Mouse (Mus musculus): Measurements from ENCODE around the gene Eefsec. TPM values are rescaled to one million over a fixed set of nuclear protein-coding genes. Genes with fewer than 3 reads are reported as not detected.

The Eefsec gene
- polyA plus RNA-seq, 1 experiment from 2014 or later, result 31.3 TPM

DNA sequence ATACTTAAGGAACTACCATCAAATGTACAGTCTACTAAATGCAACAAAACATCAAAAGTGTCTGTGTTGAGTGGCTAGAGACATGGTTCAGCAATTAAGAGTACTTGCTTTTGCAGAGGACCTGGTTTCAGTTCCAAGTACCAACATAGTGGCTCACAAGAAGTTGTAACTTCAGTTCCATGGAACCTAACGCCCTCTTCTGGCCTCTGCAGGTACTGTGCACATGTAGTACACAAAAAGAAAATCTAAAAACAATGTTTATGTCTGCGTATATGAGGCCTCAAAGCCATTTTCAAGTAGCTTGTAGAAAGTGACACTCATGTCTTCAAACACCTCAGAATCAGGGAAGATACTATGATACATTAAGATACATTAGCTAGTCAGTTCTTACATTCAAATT lies 48.4 kb downstream of the Eefsec start:
- no peak for ATAC-seq (replicated peaks)

DNA sequence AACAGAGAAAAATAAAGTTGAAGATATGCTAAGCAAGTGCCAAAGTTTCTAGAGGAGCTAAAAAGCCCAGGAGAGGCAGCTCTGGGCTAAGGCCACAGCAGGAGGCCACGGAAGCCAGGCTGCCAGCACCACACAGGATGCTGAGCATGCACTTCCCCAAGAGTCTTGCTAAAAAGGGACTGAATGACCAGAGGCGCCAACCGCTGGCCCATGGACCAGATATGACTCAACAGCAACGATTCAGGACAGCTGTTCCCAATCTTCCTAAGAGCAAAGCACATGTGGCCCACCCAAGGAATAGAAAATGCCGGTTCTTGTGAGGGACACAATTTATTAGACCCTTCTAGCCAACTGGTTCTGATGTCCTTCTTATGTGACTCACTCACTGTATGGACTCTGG lies 57.4 kb downstream of the Eefsec start:
- Histone ChIP-seq H3K27ac (no peak overlapping the region), H3K27me3 (replicated peaks) (no peaks in the 10 kb centered on the region), H3K9ac (no peak overlapping the region), H3K36me3 (replicated peaks) (no peaks in the 10 kb centered on the region), H3K4me1 (peaks cover 13% of the 10 kb centered on the region), H3K4me2 (no peak overlapping the region), H3K9me3 (no peaks in the 10 kb centered on the region), H3K4me3 (no peak overlapping the region)
- 71% methylated on average over 5 of the region's 5 CpGs for WGBS
- no peak for ATAC-seq (replicated peaks)

More for the DNA sequence above, 48.4 kb downstream of the Eefsec start:
- Histone ChIP-seq H3K4me3 (no peak overlapping the region), H3K9ac (no peak overlapping the region), H3K4me2 (no peak overlapping the region), H3K27me3 (replicated peaks) (no peaks in the 10 kb centered on the region), H3K36me3 (replicated peaks) (no peaks in the 10 kb centered on the region), H3K9me3 (no peaks in the 10 kb centered on the region), H3K4me1 (no peaks in the 10 kb centered on the region), H3K27ac (no peak overlapping the region)
- 72% methylated on average over 2 of the region's 2 CpGs for WGBS

DNA sequence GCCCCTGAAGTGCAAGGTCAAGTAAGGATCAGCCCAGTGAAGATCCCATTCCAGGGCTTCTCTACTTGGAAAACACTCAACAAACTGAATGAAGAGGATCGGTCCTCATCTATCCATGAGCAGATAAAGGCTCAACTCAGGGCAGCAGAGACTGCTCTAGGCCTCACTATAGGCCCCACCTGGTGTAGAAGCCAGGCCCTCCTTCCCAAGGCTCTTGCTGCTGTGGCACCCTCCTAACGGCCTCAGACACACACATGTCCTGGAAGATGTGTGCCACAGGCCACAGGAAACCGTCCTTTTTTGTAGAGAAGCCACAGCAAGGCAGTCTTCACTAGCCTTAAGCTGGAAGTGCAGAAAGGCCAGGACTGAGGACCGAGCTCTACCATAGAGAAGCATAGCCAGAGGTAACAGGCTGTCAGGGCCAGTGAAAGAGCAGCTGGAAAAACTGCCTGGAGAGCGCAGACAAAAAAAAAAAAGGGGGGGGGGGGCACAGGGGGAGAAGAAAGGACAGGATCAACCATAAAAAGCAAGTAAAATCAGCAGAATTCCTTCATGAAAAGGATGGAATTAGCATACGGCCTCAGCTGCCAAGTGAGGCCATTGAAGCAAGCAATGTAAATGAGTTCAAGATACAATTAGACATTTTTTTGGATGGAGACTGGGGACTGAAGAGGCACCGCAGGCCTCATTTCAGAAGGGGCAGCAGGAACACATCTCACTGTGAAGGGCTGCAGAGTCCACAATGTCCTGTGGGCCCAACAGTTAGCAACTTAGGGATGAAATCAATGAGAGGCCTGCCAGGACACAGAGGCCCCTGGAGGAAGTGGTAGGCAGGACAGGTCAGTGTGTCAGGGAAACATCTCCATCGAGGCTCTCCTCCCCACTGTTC lies 58.3 kb downstream of the Eefsec start:
- peak; percentile 50 for ATAC-seq (replicated peaks)
- H3K36me3 ChIP-seq (replicated peaks), result no peaks in the 10 kb centered on the region
- 21% methylated on average over 8 of the region's 8 CpGs for WGBS
- H3K9me3 ChIP-seq, result no peaks in the 10 kb centered on the region
- peak overlapping the region; percentile 68 for H3K27ac ChIP-seq
- H3K27me3 ChIP-seq (replicated peaks), result no peaks in the 10 kb centered on the region
- no peak overlapping the region for H3K4me3 ChIP-seq
- no peak overlapping the region for H3K4me2 ChIP-seq
- no peak overlapping the region for H3K9ac ChIP-seq
- peaks cover 13% of the 10 kb centered on the region for H3K4me1 ChIP-seq

DNA sequence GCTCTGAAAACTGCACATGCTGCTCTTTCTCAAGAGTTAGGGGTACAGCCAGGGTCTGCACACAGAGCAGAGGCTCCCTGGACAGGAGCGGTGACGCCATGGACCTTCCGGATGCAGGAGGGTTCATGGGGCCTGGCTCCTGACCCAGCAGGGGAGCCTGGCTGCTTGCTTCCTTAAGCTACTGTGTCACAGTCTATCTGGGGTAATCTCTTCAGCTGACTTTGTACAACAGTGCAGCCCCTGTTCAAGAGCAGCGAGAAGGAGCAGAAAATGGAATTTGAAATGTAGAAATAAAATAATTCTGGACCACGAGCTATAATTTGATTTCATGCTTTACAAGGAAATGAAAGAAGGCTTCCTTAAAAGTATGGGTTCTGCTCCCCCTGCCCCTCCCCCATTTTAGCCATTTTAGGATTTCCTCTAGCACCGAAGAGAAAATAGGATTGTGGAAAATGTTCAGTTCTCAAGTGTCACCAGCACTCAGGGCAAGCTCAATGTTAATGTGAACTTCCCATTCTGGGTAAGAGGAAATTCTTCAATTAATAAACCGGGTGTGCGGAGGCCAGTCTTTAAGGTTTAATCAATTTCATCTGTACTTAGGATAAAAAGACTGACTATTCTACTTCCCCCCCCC lies 61.8 kb downstream of the Eefsec start:
- H3K9me3 ChIP-seq, result no peaks in the 10 kb centered on the region
- no peak for ATAC-seq (replicated peaks)
- no peak overlapping the region for H3K4me2 ChIP-seq
- H3K36me3 ChIP-seq (replicated peaks), result no peaks in the 10 kb centered on the region
- WGBS, result 55% methylated on average over 8 of the region's 8 CpGs
- H3K27ac ChIP-seq, result no peak overlapping the region
- H3K4me1 ChIP-seq, result peaks cover 13% of the 10 kb centered on the region
- H3K9ac ChIP-seq, result no peak overlapping the region
- H3K4me3 ChIP-seq, result no peak overlapping the region
- no peaks in the 10 kb centered on the region for H3K27me3 ChIP-seq (replicated peaks)

DNA sequence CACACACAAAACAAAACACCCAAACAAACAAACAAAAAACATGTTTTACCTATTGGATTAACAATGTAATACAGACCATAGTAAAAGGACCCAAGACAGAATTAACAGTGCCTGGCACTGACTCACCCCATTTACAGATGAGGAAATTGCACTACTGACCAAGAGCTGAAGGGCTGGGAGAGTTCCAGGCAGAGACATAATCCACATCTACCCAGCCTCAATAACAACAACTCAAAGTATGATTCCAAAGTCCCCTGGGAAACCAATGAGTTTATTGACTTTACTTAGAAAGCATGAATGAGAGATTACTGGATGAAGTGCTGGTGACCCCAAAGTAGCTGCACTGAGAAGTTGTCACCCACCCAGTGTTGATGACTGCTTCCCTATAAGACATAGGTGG lies 62.6 kb downstream of the Eefsec start:
- no peak overlapping the region for H3K9ac ChIP-seq
- H3K9me3 ChIP-seq, result no peaks in the 10 kb centered on the region
- peaks cover 13% of the 10 kb centered on the region for H3K4me1 ChIP-seq
- no peak overlapping the region for H3K27ac ChIP-seq
- no peaks in the 10 kb centered on the region for H3K27me3 ChIP-seq (replicated peaks)
- H3K4me3 ChIP-seq, result no peak overlapping the region
- H3K36me3 ChIP-seq (replicated peaks), result no peaks in the 10 kb centered on the region
- no peak overlapping the region for H3K4me2 ChIP-seq
- no peak for ATAC-seq (replicated peaks)

DNA sequence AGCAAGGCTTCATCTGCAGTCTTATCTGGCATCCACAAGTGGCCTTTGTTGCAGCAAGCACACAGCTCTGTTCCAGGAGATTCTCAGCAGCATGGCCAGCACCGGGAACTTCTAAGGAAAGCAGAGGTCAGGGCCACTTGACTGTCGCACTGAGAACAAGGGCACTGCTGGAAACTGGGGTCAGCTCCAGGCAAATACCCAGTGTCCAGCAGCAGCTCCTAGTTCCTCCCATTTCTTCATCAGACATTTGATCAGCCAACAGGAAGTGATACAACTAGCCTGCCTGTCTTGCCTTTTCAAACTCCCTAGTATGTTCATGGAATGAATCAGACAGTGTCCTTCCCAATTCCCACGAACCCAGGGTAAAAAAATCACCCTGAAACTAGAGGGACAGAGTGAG lies 66.6 kb downstream of the Eefsec start:
- H3K27me3 ChIP-seq (replicated peaks), result no peaks in the 10 kb centered on the region
- H3K27ac ChIP-seq, result no peak overlapping the region
- H3K36me3 ChIP-seq (replicated peaks), result no peaks in the 10 kb centered on the region
- peaks cover 3% of the 10 kb centered on the region; the same call in 1 of the 2 replicates for H3K4me1 ChIP-seq
- H3K9ac ChIP-seq, result no peak overlapping the region
- no peaks in the 10 kb centered on the region for H3K9me3 ChIP-seq
- ATAC-seq (replicated peaks), result no peak
- no peak overlapping the region for H3K4me3 ChIP-seq
- no peak overlapping the region for H3K4me2 ChIP-seq
- WGBS, result 54% methylated on average over 3 of the region's 3 CpGs

DNA sequence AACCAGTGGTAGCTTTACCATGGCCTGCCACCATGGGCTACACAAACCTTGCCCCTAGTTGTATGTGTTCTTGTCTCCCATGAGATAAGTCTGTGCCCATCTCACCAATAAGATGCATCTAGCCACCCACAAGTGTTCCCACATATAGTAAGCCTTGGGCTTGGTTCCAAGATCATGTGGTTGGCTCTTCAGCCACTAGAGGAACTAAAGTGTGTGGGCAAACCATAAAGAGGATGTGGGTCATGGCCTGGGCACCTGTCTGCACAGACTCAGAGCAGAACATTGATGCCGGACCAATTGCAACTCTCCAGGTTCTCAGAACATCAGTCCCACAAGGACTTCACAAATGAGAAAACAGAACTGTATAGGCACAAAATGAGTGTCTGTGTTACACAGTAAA lies 67.5 kb downstream of the Eefsec start:
- Histone ChIP-seq H3K27me3 (replicated peaks) (no peaks in the 10 kb centered on the region), H3K4me3 (no peak overlapping the region), H3K36me3 (replicated peaks) (no peaks in the 10 kb centered on the region), H3K9me3 (no peaks in the 10 kb centered on the region), H3K27ac (no peak overlapping the region), H3K4me1 (no peaks in the 10 kb centered on the region), H3K4me2 (no peak overlapping the region), H3K9ac (no peak overlapping the region)
- ATAC-seq (replicated peaks), result no peak
- 92% methylated on average over 1 of the region's 1 CpGs for WGBS

DNA sequence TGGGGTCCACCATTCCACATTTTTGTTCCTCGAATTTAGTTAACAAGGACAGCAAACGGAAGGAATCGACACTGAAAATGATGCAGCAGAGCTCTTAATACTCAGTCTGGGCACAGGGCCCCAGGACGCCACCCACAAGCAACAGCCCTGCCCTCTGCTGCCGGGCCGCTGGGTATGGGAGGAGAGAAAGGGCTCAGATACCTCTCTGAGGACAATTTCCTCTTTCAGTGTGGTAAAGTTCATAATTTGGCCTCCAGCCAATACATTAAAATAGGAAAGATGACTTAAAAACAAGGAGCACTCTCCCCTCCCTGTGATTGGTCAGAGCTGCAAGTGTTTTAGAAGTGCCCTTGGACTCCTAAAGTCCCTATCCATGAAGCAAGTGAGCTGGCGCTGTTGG lies 72.1 kb downstream of the Eefsec start:
- WGBS, result 70% methylated on average over 7 of the region's 7 CpGs
- Histone ChIP-seq H3K4me2 (no peak overlapping the region), H3K36me3 (replicated peaks) (no peaks in the 10 kb centered on the region), H3K4me1 (peaks cover 6% of the 10 kb centered on the region), H3K9ac (no peak overlapping the region), H3K27me3 (replicated peaks) (no peaks in the 10 kb centered on the region), H3K4me3 (no peak overlapping the region), H3K27ac (no peak overlapping the region), H3K9me3 (no peaks in the 10 kb centered on the region)
- no peak for ATAC-seq (replicated peaks)

DNA sequence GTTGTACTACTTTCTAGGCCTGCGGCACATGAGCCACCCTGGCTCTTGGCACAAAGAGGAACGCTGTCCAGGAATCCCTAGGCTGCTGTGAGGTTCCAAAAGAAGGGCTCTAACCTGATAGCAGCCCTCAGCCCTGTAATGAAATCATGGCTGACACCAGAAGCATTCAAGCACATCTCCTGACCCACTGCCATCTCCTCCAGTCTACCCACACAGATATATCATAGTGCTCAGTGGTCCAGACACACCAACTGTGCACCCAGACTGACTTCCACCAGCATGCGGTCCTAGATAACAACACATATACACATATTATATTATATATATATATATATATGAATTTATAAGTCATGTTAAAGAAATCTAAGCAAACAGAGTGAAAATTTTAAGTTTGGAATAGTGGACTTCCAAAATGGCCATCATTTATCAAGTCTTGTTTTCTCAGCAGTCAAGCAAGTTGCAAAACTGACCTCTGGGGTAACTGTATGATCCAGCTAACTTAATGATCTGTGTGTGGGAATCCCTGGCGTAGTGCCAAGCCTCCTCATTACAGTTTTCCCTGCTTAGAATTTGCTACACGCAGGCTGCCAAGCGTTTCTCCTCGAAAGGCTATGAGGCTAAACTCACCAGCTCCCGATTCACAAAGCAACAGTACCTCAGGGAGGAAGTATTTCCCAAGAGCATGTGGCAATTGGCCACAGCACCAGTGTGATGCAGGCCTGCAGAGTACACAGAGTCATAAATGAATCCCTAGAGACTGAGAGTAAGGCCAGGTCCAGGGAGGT lies 76.3 kb downstream of the Eefsec start:
- Histone ChIP-seq H3K9me3 (no peaks in the 10 kb centered on the region), H3K4me1 (peaks cover 6% of the 10 kb centered on the region), H3K4me2 (no peak overlapping the region), H3K4me3 (no peak overlapping the region), H3K27ac (peak overlapping the region; percentile 46; the same call in 1 of the 2 replicates), H3K27me3 (replicated peaks) (no peaks in the 10 kb centered on the region), H3K36me3 (replicated peaks) (no peaks in the 10 kb centered on the region), H3K9ac (no peak overlapping the region)
- WGBS, result 53% methylated on average over 8 of the region's 8 CpGs
- ATAC-seq (replicated peaks), result no peak

DNA sequence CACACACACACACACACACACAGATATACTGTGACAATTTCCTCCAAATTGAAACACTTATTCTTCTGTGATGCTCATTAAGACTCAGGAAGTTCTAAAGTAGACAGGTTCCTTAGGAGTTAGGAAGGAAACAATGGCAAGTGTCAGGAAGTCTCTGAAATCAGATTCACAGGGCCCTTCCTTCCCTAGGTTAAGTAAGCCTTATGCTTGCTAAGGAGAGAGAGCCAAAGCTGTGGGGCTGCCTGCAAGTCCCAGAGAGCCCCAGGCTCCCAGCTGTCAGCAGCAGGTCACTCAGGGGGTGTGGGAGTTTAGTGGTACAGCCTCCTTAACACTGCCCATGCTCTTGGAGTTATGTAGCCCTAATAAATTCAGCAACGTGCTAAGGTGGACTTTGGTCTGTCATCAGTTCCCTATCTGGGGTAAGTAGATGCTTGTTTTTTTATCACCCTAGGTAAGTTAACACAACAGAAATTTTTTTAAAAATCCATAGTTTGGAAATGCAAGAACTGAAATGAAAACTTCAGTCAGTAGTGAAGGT lies 82.8 kb downstream of the Eefsec start:
- Histone ChIP-seq H3K4me3 (no peak overlapping the region), H3K4me2 (no peak overlapping the region), H3K9ac (no peak overlapping the region), H3K4me1 (no peaks in the 10 kb centered on the region), H3K36me3 (replicated peaks) (no peaks in the 10 kb centered on the region), H3K9me3 (no peaks in the 10 kb centered on the region), H3K27ac (no peak overlapping the region), H3K27me3 (replicated peaks) (no peaks in the 10 kb centered on the region)
- ATAC-seq (replicated peaks), result no peak
- WGBS, result 66% methylated on average over 1 of the region's 1 CpGs

DNA sequence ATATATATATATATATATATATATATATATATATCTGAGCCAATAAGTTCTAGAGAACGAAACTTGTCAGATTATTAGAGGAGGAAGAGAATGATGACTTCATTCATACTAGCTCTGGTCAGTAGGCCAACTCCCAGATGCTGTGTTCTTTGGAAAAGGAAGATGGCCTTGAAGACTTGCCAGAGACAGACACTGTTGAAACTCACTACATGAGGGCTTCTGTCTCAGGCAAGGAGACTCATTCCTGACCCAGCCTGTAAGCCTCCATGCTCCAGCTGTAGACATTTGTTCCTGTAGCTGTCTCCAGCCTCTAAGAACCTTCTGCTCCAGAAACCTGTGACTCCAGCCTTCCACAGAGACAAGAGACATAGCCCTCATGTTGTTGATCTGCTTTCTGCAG lies 85.2 kb downstream of the Eefsec start:
- H3K27ac ChIP-seq, result no peak overlapping the region
- no peak for ATAC-seq (replicated peaks)
- WGBS, result 76% methylated on average over 1 of the region's 1 CpGs
- no peaks in the 10 kb centered on the region for H3K4me1 ChIP-seq
- H3K4me2 ChIP-seq, result no peak overlapping the region
- H3K27me3 ChIP-seq (replicated peaks), result no peaks in the 10 kb centered on the region
- H3K9me3 ChIP-seq, result no peaks in the 10 kb centered on the region
- H3K4me3 ChIP-seq, result no peak overlapping the region
- H3K9ac ChIP-seq, result no peak overlapping the region
- H3K36me3 ChIP-seq (replicated peaks), result no peaks in the 10 kb centered on the region

DNA sequence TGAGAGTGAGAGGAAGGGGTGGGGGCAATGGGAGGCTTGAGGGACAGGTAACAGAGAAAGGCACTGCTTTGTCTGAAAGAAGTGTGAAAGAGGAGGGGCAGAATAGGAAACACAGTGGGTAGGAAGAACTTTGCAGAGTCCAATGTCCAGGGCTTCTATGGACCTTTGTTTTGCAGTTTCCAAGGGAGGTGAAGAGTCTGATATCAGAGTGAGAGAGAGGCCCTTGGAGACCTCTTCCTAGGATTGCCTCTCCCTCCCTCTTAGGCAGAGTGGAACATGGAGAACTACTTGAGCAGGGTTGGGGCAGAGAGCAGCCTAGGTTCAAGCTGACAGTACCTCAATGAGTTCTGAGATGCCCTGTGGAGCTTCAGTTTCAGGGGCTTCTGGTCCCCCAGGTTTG lies 88.1 kb downstream of the Eefsec start:
- H3K4me3 ChIP-seq, result no peak overlapping the region
- ATAC-seq (replicated peaks), result no peak
- no peak overlapping the region for H3K4me2 ChIP-seq

More for the DNA sequence above, 88.1 kb downstream of the Eefsec start:
- no peaks in the 10 kb centered on the region for H3K9me3 ChIP-seq
- H3K36me3 ChIP-seq (replicated peaks), result 0 out of 2 replicates have a peak, but pooled peaks cover 3% of the 10 kb centered on the region
- no peaks in the 10 kb centered on the region for H3K27me3 ChIP-seq (replicated peaks)
- no peak overlapping the region for H3K27ac ChIP-seq
- no peaks in the 10 kb centered on the region for H3K4me1 ChIP-seq
- no peak overlapping the region for H3K9ac ChIP-seq
